Mouse (Mus musculus) lung, postnatal 36 days (tissue): ENCODE results near the gene Tjp2.
"Not testable (repeated sequence)": the region's sequence is repeated elsewhere in the genome, so short reads cannot be mapped to it uniquely, and the experiment has no call there.

Source experiments
- DNase-seq: peaks from one replicate; pipeline ENCODE4 v3.0.0; 2022; ENCODE audit warnings: mixed read lengths

Tjp2 gene

GRCm38 (mm10) chr19:24220795-24221445 is 3.9 kb downstream of the Tjp2 start:
- peak; percentile 44 for DNase-seq

DNA sequence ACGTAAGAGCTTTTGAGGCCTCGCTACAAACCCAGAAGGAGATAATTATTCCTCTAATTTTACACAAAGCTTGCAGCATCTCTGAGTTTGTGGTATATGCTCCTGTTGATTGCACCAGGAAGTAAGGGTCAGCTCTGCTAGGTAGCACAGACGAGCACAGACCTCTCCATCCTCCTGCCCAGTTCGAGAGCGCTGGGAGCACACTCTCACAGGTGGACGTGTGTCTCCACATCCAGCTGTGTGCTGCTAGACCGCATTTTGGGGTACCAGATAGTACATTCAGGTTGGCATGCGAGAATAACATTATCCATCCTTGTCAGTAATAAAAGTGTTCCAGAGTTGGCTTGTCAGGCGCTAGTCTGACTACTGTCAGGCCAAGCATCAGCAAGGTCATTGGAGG is 5.8 kb downstream of the Tjp2 start:
- DNase-seq: no peak

DNA sequence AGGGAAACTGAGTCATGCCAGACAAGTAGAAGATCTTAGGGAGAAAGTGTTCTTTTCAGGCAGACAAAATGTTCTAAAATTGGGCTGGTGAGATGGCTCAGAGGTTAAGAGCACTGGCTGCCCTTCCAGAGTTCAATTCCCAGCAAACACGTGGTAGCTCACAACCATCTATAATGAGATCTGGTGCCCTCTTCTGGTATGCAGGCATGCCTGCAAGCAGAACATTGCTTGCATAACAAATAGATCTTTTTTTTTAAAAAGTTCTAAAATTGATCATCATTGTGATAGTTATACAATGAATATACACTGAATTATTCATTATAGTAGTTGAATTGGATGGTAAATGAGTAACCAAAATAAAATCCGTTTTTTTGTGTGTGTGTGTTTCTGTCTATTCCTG is 6.5 kb downstream of the Tjp2 start:
- no peak for DNase-seq

- no peak for DNase-seq
These were observed 7.0 kb downstream of the Tjp2 start for GRCm38 (mm10) chr19:24217851-24218250.

- no peak for DNase-seq
These were observed 8.1 kb downstream of the Tjp2 start for GRCm38 (mm10) chr19:24216771-24217170.

DNA sequence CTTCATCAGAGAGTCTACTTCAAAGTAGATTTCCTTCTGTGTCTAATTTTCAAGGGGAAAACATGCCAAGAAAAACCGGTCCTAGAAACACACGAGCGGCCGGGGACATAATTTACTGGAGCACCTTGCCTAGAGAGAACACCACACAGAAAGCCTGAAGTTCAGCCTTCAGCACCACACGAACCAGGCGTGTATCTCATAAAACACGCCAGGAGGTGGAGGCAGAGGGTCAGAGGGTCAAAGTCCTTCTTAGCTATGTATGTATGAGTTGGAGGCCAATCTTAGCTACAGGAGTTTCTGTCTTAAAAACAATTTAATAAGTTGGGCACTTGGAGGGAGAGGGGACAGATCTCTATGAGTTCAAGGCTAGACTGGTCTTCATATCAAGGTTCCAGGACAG is 9.9 kb downstream of the Tjp2 start:
- no peak for DNase-seq

DNA sequence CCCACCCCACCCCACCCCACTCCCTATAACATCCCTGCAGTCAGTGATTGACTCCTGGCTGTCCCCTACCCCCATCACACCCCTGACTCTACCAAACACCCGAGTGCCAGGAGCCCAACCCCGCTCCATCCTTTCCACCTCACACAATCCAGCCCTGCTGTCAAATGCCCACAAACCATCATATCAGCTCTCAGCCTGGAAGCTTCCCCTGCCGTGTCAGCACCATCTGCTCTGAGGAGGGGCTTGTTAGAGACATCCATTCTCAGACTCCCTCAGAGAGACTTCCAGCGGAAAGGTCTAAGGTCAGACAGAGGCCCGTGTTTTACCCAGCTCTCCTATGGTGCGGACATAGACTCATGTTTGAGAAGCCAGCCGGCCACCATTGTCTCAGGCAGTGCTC is 11.5 kb downstream of the Tjp2 start:
- DNase-seq: no peak

DNA sequence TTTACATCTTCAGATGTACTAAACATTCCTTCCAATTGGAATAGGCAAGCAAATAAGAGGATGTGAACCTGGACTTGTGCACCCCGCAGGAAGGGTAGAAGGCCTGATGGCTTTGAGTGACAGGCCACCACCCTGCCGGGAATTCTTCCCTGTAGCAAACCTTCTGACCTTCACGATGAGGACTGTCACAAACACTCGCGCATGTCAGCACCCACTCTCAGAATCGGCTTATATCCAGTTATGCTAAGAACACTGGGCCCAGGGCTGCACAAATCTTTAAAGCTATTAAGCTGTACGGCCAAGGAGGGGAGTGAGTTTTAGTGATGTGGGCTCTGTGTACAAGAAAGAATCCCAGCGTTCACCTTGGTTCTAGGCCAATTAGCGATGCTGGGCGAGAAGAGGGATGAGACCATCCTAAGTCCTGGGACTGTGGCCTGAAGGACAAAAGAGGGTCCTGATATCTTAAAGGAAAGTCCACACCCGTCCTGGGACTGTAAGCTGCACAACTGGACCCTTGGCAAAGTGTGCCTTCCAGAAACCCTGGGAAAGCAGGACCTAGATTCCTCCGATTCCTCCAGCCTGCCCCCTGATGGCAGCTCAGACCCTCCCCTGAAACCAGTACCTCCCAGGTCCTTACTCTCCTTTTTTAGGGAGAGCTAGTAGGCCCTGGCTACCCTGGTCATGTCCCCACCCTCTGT is 12.1 kb downstream of the Tjp2 start:
- DNase-seq: no peak

DNA sequence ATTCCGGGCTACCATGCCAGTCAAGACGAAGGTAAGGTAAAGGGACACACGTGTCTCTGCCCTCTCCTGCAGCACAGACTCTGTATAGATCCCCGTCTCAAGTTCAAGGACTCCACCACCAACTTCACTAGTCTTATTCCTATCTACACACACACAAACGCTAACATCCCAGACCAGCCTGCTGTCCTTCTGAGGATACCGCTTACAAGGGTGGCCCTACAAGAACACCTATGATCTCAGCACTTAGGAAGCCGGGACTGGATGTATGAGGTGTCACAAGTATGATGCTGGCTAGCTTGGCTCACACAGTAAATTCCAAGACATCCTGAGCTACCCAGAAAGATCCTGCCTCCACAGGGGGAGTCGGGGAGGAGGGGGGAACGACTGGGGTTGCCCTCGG is 13.7 kb downstream of the Tjp2 start:
- DNase-seq: peak; percentile 18

DNA sequence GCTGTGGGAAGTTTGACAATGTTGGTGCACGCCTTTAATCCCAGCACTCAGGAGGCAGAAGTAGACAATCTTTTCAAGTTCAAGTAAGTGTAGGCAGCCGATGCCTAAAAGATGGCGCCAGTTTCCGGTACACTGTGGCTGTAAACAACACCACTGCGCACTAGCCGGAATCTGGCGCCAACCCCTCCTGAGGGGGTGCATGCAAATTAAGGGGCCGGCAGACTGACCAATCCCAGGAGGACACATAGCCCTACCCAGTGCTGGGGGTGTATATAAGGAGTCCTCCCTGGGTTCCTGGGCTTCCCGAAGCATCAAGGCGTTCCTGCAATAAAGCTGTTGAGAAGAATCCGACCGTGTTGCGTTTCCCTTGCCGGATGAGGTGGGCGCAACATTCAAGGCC is 15.3 kb downstream of the Tjp2 start:
- no peak for DNase-seq

GRCm38 (mm10) chr19:24207967-24208366 is 16.9 kb downstream of the Tjp2 start:
- DNase-seq: no peak

DNA sequence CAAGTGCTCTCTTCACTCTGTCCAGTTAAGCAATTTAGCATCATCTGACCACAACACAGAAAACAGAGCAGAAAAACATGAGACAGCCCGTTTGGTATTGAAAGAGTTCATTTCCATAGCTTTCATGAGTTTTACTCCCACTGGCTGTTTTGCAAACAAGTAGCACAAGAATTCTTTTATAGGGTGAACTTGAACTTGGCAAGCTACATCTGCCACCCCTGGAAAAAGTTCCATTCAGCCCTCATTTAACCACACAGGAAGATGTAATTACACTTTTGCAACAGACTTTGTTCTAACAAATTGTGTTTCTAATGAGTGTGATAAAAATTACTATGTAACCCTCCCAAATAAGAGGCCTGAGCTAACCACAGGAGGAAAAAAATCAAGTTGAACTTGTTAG is 19.8 kb downstream of the Tjp2 start:
- no peak for DNase-seq

DNA sequence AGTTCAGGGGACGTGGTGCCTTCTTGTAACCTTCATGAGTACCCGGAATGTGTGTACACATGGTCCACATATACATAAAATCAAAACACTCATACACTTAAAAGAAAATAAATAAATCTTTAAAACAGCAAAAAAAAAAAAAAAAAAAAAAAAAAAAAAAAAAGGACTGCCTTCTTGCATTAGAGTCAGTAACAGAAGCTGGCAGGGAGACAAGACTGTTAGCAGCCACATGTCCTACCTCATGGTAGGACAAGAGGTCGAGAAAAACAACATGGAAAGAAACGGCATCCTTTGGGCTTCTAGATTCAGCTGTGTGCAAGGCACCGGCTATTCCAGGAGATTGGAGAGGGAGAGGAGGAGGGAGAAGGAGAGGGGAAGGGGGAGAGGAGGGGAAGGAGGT is 23.0 kb downstream of the Tjp2 start:
- no peak for DNase-seq

- no peak for DNase-seq
These were observed 24.3 kb downstream of the Tjp2 start for GRCm38 (mm10) chr19:24200566-24200965.

DNA sequence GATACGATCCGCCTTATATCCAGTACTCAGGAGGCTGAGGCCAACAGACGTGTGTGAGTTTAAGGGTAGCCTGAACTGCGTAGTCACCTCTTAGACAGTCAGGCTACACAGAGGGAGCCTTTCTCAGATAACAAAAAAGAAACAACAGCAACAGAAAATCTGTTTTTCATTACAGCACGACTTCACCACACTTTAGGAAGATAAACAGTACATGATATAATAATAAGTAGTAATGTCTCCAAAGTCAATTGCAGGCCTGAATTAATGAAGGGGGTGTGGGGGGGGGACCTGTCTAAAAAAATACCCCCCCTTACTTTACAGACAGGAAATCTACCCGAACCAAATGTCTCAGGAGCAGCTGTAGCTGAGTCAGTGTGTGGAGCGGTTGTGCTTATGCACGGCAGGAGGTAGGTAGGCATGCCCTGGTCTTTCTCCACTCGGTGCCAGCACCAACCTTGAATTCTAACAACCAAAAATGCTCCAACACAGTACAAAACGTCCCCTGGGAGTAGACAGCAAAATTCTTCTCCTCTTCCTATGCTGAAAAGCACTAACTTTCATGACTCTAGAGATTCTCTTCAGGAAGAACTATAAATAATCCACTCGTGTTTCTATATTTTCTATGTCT is 26.0 kb downstream of the Tjp2 start:
- no peak for DNase-seq

DNA sequence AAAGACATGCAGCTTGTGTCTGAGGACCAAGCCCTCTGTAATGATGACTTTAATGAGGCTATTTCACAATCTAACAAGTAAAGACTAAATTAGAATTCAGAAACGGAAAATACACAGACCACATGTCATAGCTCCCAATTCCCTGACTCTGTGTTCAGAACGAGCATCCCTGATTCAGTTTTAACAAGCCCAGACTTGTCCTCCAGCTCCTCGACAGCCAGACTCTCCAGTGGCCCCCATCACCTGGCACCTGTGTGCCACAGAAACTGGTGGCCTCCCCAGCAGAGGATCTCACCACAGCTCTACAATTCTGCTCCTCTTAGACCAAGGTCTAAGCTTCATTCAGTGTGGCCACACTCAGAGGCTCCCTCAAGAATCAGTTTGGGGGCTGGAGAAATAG is 27.5 kb downstream of the Tjp2 start:
- DNase-seq: no peak

DNA sequence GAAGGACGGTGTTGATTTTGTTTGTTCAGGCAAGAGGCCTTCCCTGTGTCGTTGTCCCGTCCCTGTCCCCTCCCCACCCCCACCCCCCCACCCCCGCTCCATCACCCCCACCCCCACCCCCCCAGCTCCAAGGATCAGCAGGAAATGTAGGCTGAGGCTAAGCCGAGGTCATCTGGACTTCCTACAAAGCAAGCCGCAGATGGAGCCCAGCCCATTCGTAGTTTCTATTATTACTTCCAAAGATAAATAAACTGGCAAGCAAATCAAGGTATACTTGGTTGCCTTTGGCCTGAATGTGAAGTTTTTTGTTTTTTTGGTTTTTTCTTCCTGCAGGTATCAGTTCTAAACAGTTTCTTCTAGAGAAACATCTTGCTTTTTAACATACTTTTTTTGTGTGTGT is 29.6 kb downstream of the Tjp2 start:
- peak; percentile 40 for DNase-seq

DNA sequence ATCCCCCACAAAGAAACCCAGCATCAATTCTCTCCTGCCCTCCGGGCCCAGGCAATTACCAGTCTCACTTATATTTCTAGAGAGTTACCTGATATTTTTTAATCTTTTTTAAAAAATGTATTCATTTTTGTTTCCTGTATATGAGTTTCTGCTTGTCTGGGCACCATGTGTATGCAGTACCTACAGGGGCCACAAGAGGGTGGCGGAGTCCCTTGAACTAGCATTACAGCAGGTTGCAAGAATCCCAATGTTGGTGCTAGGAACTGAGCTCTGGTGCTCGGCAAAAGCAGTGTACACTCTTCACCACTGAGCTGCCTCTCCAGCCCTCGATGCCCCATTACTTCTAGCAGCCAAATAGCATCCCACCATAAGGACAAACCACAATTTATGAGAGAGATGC is 30.6 kb downstream of the Tjp2 start:
- peak; percentile 43 for DNase-seq

DNA sequence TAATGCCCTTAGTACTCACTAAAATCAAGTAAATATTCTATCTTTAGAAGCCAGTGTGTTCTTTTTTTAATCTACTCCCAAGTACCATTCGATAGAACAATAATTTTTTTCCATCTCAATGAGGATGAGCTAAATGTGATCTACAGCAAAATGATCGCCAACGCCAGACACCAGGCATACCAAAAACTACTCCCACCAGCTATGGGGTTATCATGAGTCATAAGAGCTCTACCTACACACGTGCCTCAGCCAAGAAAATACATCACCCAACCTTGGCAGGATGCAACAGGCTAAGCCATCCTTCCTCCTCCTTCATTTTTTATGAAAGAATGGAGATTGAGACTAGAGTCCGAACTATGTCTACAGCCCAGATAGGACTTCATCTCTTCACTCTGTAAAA is 31.9 kb downstream of the Tjp2 start:
- no peak for DNase-seq

DNA sequence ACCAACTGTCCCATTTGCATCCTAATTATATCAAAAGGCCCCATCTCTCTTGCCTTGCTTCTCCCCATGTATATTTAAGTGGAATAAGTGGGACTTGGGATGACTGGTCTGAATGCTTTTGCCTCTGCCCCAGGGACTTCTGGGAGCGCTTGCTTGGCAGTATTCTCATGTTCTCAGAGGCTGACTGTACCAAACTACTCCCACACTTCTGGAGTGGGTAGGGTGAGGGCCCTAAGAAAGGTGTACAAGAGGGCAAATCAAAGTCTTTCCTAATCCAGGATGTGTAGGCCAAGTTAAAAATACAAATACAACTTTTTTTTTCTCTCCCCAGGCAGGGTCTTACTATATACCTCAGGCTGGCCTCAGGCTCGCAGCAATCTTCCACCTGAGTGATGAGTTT is 37.0 kb downstream of the Tjp2 start:
- peak; percentile 64 for DNase-seq

- DNase-seq: not testable (repeated sequence)
These were observed 37.5 kb downstream of the Tjp2 start for GRCm38 (mm10) chr19:24187358-24187757.

- no peak for DNase-seq
These were observed 41.1 kb downstream of the Tjp2 start for GRCm38 (mm10) chr19:24183680-24184235.

DNA sequence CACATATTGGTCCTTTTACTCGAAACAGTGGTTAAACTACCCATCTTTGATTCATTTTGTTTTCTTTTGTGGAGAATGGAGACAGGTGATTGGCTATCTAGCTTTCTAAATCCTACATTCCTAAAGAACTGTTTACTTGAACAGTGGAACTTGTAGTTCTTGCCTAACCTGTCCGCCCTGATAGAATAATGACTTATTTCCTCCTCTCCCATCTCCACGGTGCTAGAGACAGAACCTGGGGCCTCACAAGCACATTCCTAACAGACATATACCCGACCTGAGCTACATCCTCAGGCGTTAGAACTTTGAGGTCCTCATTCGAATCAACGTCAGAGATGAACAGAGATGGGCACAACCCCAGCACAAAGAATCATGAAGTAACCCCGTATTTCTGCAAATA is 44.4 kb downstream of the Tjp2 start:
- no peak for DNase-seq

DNA sequence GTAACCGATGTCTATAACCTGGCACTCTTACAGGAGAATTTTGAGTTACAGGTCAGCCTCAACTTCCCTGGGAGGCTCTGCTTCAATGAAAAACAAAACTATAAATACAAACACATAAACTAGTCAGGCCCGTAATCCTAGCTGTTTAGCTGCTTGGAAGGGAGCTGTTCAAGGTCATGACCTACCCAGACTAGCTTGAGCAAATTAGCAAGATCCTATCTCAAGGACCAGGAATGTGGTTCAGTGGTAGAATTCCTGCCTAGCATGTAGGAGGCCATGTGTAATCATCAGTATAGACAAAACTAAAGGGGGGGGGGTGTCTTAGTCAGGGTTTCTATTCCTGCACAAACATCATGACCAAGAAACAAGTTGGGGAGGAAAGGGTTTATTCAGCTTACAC is 46.7 kb downstream of the Tjp2 start:
- DNase-seq: no peak
